Mouse (Mus musculus): ENCODE results near the gene Zfp598. TPM values are rescaled to one million over a fixed set of nuclear protein-coding genes. Genes with fewer than 3 reads are reported as not detected.

The Zfp598 gene
- total RNA-seq (2023), result 21.0 and 25.1 TPM in 2 replicates

GRCm38 (mm10) chr17:24669545-24670245 is at the start of gene Zfp598:
Gene Zfp598 (plus strand): TSS chr17:24669687.

GRCm38 (mm10) chr17:24632167-24632812 is 37.2 kb upstream of the Zfp598 start, which contains the start of the genes Tsc2 and Nthl1:
Gene Tsc2 (minus strand): TSS chr17:24632630.
Gene Nthl1 (plus strand): TSS chr17:24632680.

GRCm38 (mm10) chr17:24650070-24650616 is 19.3 kb upstream of the Zfp598 start, which contains the start of gene Slc9a3r2:
Gene Slc9a3r2 (minus strand): TSS chr17:24650327.

GRCm38 (mm10) chr17:24658017-24658758 is 11.3 kb upstream of the Zfp598 start, which contains the start of gene Npw:
Gene Npw (minus strand): TSS chr17:24658457.

GRCm38 (mm10) chr17:24689251-24690081 is 20.0 kb downstream of the Zfp598 start, which contains the start of gene Syngr3:
Gene Syngr3 (minus strand): TSS chr17:24689955.

GRCm38 (mm10) chr17:24696011-24696697 is 26.7 kb downstream of the Zfp598 start, which contains the start of the genes Gfer and Noxo1:
Gene Gfer (minus strand): TSS chr17:24696156.
Gene Noxo1 (plus strand): TSS chr17:24696234.

GRCm38 (mm10) chr17:24706982-24707800 is 37.7 kb downstream of the Zfp598 start, which contains the start of gene Tbl3:
Gene Tbl3 (minus strand): TSS chr17:24707660.

GRCm38 (mm10) chr17:24717943-24718342 is 48.5 kb downstream of the Zfp598 start, which contains the start of the genes Rnf151 and Rps2:
Gene Rnf151 (minus strand): TSS chr17:24718063.
Gene Rps2 (plus strand): TSS chr17:24718116.

GRCm38 (mm10) chr17:24724184-24724583 is 54.7 kb downstream of the Zfp598 start, which contains the start of gene Ndufb10:
Gene Ndufb10 (minus strand): TSS chr17:24724478.

GRCm38 (mm10) chr17:24727618-24728017 is 58.1 kb downstream of the Zfp598 start, which contains the start of gene Rpl3l:
Gene Rpl3l (plus strand): TSS chr17:24727820.

Other genes with a start within 250 kb of the Zfp598 start
- gene Eci1, start 243.0 kb upstream of the Zfp598 start, total RNA-seq (2023), result 9.7 and 10.9 TPM in 2 replicates
- 1.7 and 2.2 TPM in 2 replicates for gene Dnase1l2, start 226.6 kb upstream of the Zfp598 start, total RNA-seq (2023)
- gene E4f1, start 199.4 kb upstream of the Zfp598 start, total RNA-seq (2023), result 40.1 and 46.7 TPM in 2 replicates
- 21.5 and 26.4 TPM in 2 replicates for gene Pgp, start 199.3 kb upstream of the Zfp598 start, total RNA-seq (2023)
- gene Bricd5, start 195.8 kb upstream of the Zfp598 start, total RNA-seq (2023), result 0.98 TPM in 1 of 2 replicates, not detected in the other
- 35.2 and 41.1 TPM in 2 replicates for gene Mlst8, start 190.6 kb upstream of the Zfp598 start, total RNA-seq (2023)
- not detected in 2 replicates for gene Caskin1, start 181.1 kb upstream of the Zfp598 start, total RNA-seq (2023)
- 123 and 145 TPM in 2 replicates for gene Traf7, start 141.7 kb upstream of the Zfp598 start, total RNA-seq (2023)
- gene Rab26, start 135.5 kb upstream of the Zfp598 start, total RNA-seq (2023), result 0.38 TPM in 1 of 2 replicates, not detected in the other
- gene Pkd1, start 119.9 kb upstream of the Zfp598 start, total RNA-seq (2023), result 15.6 and 23.9 TPM in 2 replicates
- 41.1 and 43.3 TPM in 2 replicates for gene Tsc2, start 37.1 kb upstream of the Zfp598 start, total RNA-seq (2023)
- gene Nthl1, start 37.0 kb upstream of the Zfp598 start, total RNA-seq (2023), result 0.88 and 1.5 TPM in 2 replicates
- gene Slc9a3r2, start 19.4 kb upstream of the Zfp598 start, total RNA-seq (2023), result 3.0 and 3.3 TPM in 2 replicates
- gene Npw, start 11.2 kb upstream of the Zfp598 start, total RNA-seq (2023), result not detected in 2 replicates
- gene Syngr3, start 20.3 kb downstream of the Zfp598 start, total RNA-seq (2023), result not detected in 2 replicates
- 3.9 and 4.5 TPM in 2 replicates for gene Gfer, start 26.5 kb downstream of the Zfp598 start, total RNA-seq (2023)
- 0.57 and 1.5 TPM in 2 replicates for gene Noxo1, start 26.5 kb downstream of the Zfp598 start, total RNA-seq (2023)
- 9.5 and 12.4 TPM in 2 replicates for gene Tbl3, start 38.0 kb downstream of the Zfp598 start, total RNA-seq (2023)
- not detected in 2 replicates for gene Rnf151, start 48.4 kb downstream of the Zfp598 start, total RNA-seq (2023)
- 399 and 442 TPM in 2 replicates for gene Rps2, start 48.4 kb downstream of the Zfp598 start, total RNA-seq (2023)
- 61.5 and 73.8 TPM in 2 replicates for gene Ndufb10, start 54.8 kb downstream of the Zfp598 start, total RNA-seq (2023)
- gene Rpl3l, start 58.1 kb downstream of the Zfp598 start, total RNA-seq (2023), result 1.9 and 2.1 TPM in 2 replicates
- gene Msrb1, start 67.0 kb downstream of the Zfp598 start, total RNA-seq (2023), result 1,300 and 1,322 TPM in 2 replicates
- 0.51 and 0.70 TPM in 2 replicates for gene Hs3st6, start 83.3 kb downstream of the Zfp598 start, total RNA-seq (2023)
- gene Meiob, start 134.6 kb downstream of the Zfp598 start, total RNA-seq (2023), result not detected in 2 replicates
- 34.8 and 35.3 TPM in 2 replicates for gene Hagh, start 170.5 kb downstream of the Zfp598 start, total RNA-seq (2023)
- 1.5 and 2.2 TPM in 2 replicates for gene Fahd1, start 180.7 kb downstream of the Zfp598 start, total RNA-seq (2023)
- gene Igfals, start 196.3 kb downstream of the Zfp598 start, total RNA-seq (2023), result 0.32 and 0.36 TPM in 2 replicates
- gene Nubp2, start 216.7 kb downstream of the Zfp598 start, total RNA-seq (2023), result 51.2 and 59.0 TPM in 2 replicates
- 25.3 and 35.4 TPM in 2 replicates for gene Spsb3, start 217.0 kb downstream of the Zfp598 start, total RNA-seq (2023)
- 10.1 and 11.6 TPM in 2 replicates for gene Eme2, start 225.4 kb downstream of the Zfp598 start, total RNA-seq (2023)
- 12.9 and 15.4 TPM in 2 replicates for gene Mrps34, start 225.4 kb downstream of the Zfp598 start, total RNA-seq (2023)
- 15.7 and 16.5 TPM in 2 replicates for gene Nme3, start 226.8 kb downstream of the Zfp598 start, total RNA-seq (2023)